Comparison of ENCODE assay signal across 8 mouse cellular contexts in the genomic region with DNA sequence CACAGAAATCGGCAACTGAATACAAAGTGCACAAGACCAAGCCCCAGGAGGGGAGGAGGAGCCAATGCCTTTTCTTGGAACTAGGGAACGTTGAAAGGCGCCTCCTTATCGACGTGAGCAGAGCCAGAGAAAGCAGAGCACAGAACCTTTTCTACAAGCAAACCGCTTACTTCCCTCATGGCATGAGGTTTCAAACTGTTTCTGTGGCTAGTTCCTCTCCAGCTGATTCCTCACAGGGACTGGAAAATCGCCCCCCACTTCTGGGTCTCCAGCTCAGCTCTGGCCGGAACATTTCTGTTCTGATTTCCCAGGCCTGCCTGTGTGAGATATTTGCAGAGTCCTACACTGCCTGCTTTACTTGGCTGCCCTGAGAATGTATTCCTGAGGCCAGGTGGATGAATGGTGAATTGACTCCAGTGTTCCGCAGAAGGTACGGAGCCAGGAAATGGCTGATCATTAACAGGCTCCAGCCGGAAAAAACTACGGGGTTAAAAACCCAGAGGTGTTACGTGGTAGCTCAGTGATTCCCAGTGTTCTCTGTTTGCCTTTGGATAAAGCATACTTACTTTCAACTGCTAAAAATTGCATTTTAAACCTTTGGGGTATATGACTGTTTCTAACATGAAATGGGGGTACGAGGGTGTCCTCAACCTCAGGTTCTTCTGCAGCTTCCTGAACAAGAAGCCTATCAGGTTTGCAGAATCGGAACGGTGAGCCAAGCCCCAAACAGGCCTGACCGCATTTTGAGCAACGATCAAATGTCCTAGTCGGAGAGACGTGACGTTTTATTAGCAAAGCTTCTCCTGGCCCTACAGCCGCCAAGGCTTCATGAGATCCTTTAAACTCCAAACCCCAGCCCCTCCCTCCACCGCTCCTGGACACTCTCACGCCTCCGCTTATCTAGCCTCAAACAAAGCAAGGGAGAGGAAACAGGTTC. TPM values are rescaled to one million over a fixed set of nuclear protein-coding genes. Genes with fewer than 3 reads are reported as not detected.
DNase-seq lines count a peak whose midpoint lies in the region; ATAC-seq and TF ChIP-seq lines count a peak whose summit lies in the region.

No protein-coding gene starts in this region.

- H3K27ac ChIP-seq in layer of hippocampus, adult 2 months, result peak overlapping the region; percentile 43; the same call in 1 of the 2 replicates
- H3K27ac ChIP-seq in embryonic facial prominence, embryonic 15.5 days (replicated peaks), result peak overlapping the region; percentile 79
- peak overlapping the region; percentile 77 for H3K27ac ChIP-seq in small intestine, adult 2 months (ENCODE audit: insufficient read depth, low read depth, low read length)
- H3K27ac ChIP-seq in cerebellum, adult 2 months (ENCODE audit: insufficient read depth, low read length), result no peak overlapping the region

- peak; percentile 79 for ATAC-seq in embryonic facial prominence, embryonic 15.5 days (ENCODE audit: insufficient number of reproducible peaks, low FRiP score, low TSS enrichment, low read depth)

- no peak for TF ChIP-seq POLR2A in small intestine, adult 2 months (IDR thresholded peaks at IDR 0.05; ENCODE audit: low read depth, low read length)
- no peak for TF ChIP-seq POLR2A in cerebellum, adult 2 months (IDR thresholded peaks at IDR 0.05; ENCODE audit: borderline replicate concordance, insufficient read depth, low read length)

- H3K36me3 ChIP-seq in embryonic facial prominence, embryonic 15.5 days, result peaks cover 8% of the 10 kb centered on the region; the same call in 1 of the 2 replicates
- peaks cover 4% of the 10 kb centered on the region; the same call in 1 of the 2 replicates for H3K36me3 ChIP-seq in small intestine, adult 2 months (ENCODE audit: control insufficient read depth, insufficient read depth, low read length)

- peaks cover 16% of the 10 kb centered on the region; the same call in 1 of the 2 replicates for H3K4me1 ChIP-seq in embryonic facial prominence, embryonic 15.5 days
- H3K4me1 ChIP-seq in small intestine, adult 2 months (ENCODE audit: control insufficient read depth, insufficient read depth, insufficient read length, low read length), result peaks cover 13% of the 10 kb centered on the region; the same call in 1 of the 2 replicates
- no peaks in the 10 kb centered on the region for H3K4me1 ChIP-seq in cerebellum, adult 2 months (ENCODE audit: control insufficient read depth, insufficient read depth, low read length)

- 41% methylated on average over 25 of the region's 25 CpGs for WGBS in embryonic facial prominence, embryonic 15.5 days
- 9% methylated on average over 25 of the region's 25 CpGs for WGBS in small intestine, adult 2 months
- 68% methylated on average over 25 of the region's 25 CpGs for WGBS in cerebellum, adult 2 months

- no peak overlapping the region for H3K4me2 ChIP-seq in embryonic facial prominence, embryonic 15.5 days (replicated peaks)

- H3K27me3 ChIP-seq in embryonic facial prominence, embryonic 15.5 days, result no peaks in the 10 kb centered on the region
- H3K27me3 ChIP-seq in small intestine, adult 2 months (ENCODE audit: control insufficient read depth, insufficient read depth, low read length), result no peaks in the 10 kb centered on the region
- no peaks in the 10 kb centered on the region for H3K27me3 ChIP-seq in cerebellum, adult 2 months (ENCODE audit: control insufficient read depth, insufficient read depth, low read length)

- no peak for DNase-seq in layer of hippocampus, adult 2 months (ENCODE audit: low spot score in 2 of 2)
- no peak for DNase-seq in layer of hippocampus, adult 8-10 months (ENCODE audit: low spot score in 2 of 2)
- peak; percentile 87 to 90 for DNase-seq in kidney, postnatal 36 days
- DNase-seq in cerebellum, postnatal 10 days, result no peak
- DNase-seq in cerebellum, adult 2 months, result no peak
- DNase-seq in thymus, postnatal 10 days (ENCODE audit: low spot score in 2 of 2), result no peak

- no peak overlapping the region for H3K9ac ChIP-seq in embryonic facial prominence, embryonic 15.5 days

- H3K4me3 ChIP-seq in layer of hippocampus, adult 2 months, result no peak overlapping the region
- H3K4me3 ChIP-seq in embryonic facial prominence, embryonic 15.5 days (replicated peaks), result no peak overlapping the region
- peak overlapping the region; percentile 44 for H3K4me3 ChIP-seq in small intestine, adult 2 months (ENCODE audit: low read depth, low read length)
- H3K4me3 ChIP-seq in cerebellum, adult 2 months (replicated peaks; ENCODE audit: insufficient read depth, low read depth, low read length), result no peak overlapping the region

- TF ChIP-seq CTCF in layer of hippocampus, adult 2 months (conservative IDR thresholded peaks at IDR 0.05), result no peak
- TF ChIP-seq CTCF in small intestine, adult 2 months (IDR thresholded peaks at IDR 0.05; ENCODE audit: extremely low read depth, insufficient read length, insufficient replicate concordance, low read depth, low read length), result no peak; the same call in 1 of the 2 replicates
- TF ChIP-seq CTCF in cerebellum, adult 2 months (IDR thresholded peaks at IDR 0.05; ENCODE audit: borderline replicate concordance, insufficient read depth, low read depth, low read length), result no peak

- no peaks in the 10 kb centered on the region for H3K9me3 ChIP-seq in embryonic facial prominence, embryonic 15.5 days (replicated peaks)

RNA-seq across cellular contexts. Expression of a gene that starts 10.7 kb away (rescaled TPM):
- total RNA-seq in layer of hippocampus, adult 2 months (2021), result 10 to 100 TPM; 58.1 to 58.9 TPM
- 10 to 100 TPM; 56.7 to 62.5 (median 59.0) TPM for total RNA-seq in layer of hippocampus, adult 8-10 months (2022)
- 14.6 and 16.2 TPM in 2 replicates for polyA plus RNA-seq in embryonic facial prominence, embryonic 15.5 days (2015; fragmentation: Nextera tagmentation; extraction: Ambion mirVana)
- 11.7 and 24.7 TPM in 2 replicates for polyA plus RNA-seq in small intestine, adult 2 months (2012; rRNA removed)
- polyA plus RNA-seq in cerebellum, adult 2 months (2012; rRNA removed), result 18.7 and 19.0 TPM in 2 replicates

Comparison
In these comparisons a context has a peak if more than half of its experiments do, and no peak if none do; other contexts are left out.
1. DNase-seq: peak in kidney, postnatal 36 days (2 of 2); none in layer of hippocampus, adult 2 months (0 of 2), layer of hippocampus, adult 8-10 months (0 of 2), cerebellum, postnatal 10 days (0 of 2), cerebellum, adult 2 months (0 of 2) and thymus, postnatal 10 days (0 of 2).